1 mouse cellular context compared by ENCODE assay signal in genomic region chr6:125046691-125047090, GRCm38 (mm10).
TF ChIP-seq lines count a peak whose summit lies in the region.

No protein-coding gene starts in this region.

TF ChIP-seq in CH12.LX, 34 proteins besides CTCF, POLR2A, EP300 and RAD21 (continued from another document):
- TF ChIP-seq USF2 (conservative IDR thresholded peaks at IDR 0.05; ENCODE audit: low read depth, low read length), result no peak
